Mouse (Mus musculus): Measurements from ENCODE around the gene Clec1a.
"Not testable (repeated sequence)": the region's sequence is repeated elsewhere in the genome, so short reads cannot be mapped to it uniquely, and the experiment has no call there.

Clec1a gene

GRCm38 (mm10) chr6:129451411-129452039 is at the start of gene Clec1a:
Gene Clec1a (minus strand): TSS chr6:129452000.
- no peak for DNase-seq

DNA sequence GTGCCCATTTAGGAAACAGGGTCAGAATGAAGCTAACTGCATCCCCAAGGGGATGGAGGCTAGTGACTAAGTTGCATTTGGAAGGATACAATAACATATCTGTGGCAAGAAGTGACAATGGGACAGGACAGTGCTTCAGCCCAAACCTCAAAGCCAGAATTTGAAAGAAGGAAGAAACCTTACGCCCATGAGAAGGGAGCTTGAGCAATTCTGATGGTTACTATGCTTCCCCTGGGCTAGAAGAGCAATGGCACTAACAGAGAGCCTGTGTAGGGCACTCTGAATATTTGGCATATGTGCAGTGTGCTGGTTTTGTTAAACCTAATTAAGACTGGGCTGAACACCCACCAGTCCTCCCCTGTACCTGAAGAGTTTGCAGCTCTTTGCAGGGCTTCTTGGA is 47.7 kb upstream of the Clec1a start:
- DNase-seq, result not testable (repeated sequence)

DNA sequence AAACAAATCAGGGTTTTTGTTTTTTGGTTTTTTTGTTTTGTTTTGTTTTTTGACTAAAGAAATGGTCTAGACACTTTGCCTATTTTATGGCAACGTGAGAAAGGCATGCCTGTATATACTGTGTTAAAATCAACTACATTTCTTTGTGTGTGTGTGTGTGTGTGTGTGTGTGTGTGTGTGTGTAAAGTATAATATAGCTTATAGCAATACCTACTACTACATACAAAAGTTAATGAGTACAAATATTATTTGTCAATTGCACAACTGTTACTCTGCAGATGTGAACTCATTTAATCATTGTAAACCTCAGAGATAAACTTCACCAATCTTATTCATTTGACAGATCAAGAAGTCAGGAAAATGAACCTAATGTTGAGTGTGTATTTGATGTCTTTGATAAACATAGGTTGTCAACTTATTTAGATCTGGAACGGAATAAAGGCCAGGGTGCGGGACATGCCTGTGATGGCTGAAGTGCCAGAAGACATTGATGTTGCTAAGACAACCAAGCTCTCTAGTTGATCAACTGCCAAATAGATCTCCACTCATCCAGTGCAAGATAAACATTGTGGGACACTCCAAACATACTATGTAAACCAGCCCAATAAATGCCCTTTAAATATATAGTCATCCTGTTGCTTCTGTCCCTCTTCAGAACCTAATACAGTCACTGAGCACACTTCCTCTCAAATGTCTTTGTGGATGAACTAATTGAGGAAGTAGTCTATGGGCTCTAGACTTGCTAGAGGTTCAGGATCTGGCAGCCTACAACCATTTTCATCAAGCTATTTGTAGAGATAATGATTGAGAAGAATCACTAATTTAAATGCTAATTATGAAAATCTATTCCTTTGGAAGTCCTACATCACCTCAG is 45.8 kb upstream of the Clec1a start:
- DNase-seq, result no peak

DNA sequence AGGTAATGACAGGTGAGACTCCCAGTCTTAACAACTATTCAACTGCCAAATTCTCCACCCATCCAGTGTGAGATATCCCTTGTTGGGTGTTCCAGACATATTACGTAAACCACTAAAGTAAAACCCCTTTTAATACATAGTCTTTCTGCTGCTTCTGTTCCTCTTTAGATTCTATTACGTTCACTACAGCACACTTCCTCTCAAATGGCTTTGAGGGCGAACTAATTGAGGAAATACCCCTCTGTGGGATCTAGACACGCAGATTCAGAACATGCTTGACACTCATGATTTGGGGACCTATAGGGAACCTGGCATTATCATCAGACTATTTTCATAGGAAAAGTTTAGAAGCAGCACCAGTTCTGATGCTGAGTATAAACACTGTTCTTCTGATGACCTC is 43.1 kb upstream of the Clec1a start:
- DNase-seq, result no peak

- no peak for DNase-seq
These were observed 28.5 kb upstream of the Clec1a start for GRCm38 (mm10) chr6:129480089-129480958.

DNA sequence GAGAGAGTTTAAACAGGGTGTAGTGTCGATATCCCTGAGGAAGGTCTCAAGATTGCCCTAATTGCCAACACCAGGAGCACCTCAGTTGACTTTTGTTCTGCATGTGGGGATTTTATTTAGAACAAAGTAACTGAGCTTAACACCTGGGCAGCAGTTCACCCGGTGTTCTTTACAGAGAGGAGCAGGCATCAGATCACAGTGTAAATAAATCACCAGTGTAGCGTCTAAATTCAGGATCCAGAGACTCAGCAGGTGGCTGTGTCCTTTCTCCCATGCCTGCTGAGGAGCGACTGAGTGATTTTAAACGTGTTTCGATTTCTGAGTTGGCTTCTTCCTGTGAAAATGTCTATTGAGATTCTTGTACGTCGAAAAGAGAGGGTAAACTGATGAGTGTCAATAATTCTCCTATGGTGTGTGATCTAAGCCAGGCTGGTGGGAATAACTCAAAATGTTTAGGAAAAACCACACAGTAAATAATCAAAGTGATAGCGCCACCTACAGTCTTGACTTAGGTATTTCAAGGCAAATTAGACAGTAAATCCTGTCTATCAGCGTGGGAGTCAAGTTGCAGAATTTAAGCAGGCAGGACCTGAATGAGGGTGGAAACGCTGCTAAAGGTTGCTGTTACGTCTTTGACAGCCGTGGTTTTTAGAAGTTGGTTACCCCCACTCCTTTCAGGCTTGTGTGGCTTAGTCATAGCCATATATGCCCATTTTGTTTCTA is 24.8 kb upstream of the Clec1a start:
- no peak for DNase-seq

DNA sequence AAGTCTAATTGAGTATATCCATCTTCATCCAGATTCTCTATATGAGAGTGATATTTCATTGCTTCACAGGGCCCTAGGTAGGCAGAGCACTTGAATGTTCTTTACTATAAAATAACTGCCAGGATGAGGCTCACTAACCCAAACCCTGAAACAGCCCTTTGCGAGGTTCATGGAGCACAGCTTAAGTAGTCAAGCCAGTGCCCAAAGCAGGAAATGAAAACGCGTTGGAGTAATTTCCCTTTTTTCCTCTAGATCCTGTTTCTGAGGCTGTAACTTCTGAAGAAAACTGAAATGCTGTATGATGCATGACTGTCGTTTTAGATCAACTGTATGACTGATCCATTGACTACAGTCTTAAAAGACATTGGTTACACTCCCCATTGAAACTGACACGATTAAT is 20.8 kb upstream of the Clec1a start:
- no peak for DNase-seq

DNA sequence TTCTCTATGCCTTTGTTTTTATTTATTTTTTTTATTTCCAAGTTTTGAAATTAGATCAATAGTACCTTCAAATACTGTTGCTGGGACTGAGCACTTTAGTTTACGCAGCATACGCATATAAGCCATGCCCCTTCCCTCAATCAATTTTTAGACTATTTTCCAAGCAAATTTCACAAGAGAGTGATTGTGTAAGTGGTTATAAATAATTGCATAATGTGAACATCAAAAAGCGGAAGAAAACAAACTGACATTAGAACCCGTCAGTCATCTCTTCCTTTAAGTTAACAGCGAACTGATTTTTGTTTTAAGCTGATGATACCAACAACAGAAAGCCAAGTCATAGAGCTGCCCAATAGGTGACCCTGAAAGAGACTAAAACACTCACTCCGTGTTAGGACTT is 19.6 kb upstream of the Clec1a start:
- no peak for DNase-seq

DNA sequence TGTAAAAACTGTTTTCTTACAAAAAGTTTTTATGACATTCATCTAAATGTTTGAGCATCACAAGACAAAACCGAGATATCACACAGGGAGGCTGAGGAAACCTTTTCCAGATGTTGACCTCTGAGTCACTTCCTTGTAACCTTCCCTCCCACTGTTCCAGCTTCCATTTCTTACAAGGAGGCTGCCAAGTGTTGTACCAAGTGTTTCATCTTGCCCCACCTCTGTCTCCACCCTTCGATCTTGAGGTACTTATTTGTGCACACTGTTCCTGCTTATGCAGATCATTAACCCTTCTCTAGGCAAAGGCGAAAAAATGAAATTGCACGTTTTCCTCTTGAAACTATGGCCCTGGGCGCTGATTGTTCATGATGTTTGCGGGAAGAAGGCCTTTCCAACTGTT is 2.1 kb downstream of the Clec1a start:
- DNase-seq, result no peak

DNA sequence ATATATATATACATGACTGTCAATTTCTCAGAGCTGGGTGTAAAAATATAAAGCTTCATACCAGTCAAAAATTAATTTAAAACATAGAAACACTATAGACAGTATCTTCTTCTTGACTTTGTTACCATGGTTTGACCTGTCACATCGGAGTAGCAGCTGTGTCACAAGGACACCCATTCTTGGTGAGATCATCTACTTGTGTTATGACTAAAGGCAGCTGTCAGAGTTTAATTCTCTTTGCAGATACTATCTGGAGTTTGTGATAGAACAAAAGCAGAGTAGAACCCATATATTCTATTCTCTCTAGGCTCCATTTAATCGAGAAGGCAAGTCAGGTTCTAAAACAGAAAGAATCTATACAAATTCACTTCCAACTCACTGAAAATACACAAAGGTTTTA is 13.8 kb downstream of the Clec1a start:
- no peak for DNase-seq

GRCm38 (mm10) chr6:129436025-129436424 is 15.8 kb downstream of the Clec1a start:
- DNase-seq, result no peak

GRCm38 (mm10) chr6:129434239-129434638 is 17.6 kb downstream of the Clec1a start:
- no peak for DNase-seq

DNA sequence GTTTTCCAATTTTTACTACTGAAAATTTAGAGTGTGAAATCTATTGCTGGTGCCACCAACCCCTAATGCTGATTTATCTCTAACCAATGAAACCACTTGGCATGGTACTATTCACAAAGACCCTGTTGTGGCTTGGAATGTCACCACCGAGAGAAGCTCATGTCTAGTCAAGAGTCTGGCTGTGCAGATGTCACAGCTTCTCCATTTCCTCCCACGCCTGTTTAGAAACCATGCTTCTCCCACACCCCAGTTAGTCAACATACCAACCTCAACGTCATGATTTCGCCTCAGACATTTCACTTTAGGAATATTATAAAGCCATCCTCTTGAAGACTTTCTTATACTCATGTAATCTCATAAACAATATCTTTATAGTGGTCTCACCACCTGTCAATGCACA is 24.5 kb downstream of the Clec1a start:
- no peak for DNase-seq

- DNase-seq, result no peak
These were observed 26.0 kb downstream of the Clec1a start for GRCm38 (mm10) chr6:129425812-129426211.

DNA sequence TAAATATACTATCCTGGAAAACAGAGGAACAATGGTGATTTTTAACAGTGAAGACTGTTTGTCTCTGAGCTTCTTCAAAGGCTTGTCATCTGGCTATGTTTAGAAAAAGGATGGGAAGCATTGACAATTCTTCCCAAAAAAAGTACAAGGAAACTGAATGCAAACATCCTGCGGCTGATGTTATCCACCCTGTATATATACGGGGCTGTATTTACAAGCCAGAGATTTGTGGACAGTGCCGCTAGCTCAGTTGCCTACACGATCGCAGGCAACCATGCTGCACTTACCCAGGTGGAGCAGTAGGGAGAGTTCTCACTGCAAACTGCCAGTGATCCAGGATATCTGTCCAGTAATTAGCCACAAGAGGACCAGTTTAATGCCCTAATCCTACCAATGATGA is 26.6 kb downstream of the Clec1a start:
- no peak for DNase-seq

DNA sequence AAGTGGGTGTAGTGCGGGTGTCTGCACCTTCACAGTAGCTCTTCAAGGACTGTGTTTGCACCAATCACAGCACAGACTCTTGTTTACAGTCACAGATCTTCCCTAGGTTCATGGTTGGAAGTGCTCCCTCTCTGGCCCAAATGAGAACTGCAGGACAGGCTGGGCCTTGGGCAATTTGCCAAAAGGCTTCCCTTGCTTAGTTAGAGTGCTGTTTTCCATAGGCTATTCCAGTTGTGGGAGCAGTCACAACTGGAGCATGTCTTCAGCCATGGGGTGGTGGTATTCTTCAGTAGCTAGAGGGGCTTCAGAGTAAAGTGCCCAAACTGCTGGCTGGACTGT is 28.1 kb downstream of the Clec1a start:
- DNase-seq, result peak; percentile 40

DNA sequence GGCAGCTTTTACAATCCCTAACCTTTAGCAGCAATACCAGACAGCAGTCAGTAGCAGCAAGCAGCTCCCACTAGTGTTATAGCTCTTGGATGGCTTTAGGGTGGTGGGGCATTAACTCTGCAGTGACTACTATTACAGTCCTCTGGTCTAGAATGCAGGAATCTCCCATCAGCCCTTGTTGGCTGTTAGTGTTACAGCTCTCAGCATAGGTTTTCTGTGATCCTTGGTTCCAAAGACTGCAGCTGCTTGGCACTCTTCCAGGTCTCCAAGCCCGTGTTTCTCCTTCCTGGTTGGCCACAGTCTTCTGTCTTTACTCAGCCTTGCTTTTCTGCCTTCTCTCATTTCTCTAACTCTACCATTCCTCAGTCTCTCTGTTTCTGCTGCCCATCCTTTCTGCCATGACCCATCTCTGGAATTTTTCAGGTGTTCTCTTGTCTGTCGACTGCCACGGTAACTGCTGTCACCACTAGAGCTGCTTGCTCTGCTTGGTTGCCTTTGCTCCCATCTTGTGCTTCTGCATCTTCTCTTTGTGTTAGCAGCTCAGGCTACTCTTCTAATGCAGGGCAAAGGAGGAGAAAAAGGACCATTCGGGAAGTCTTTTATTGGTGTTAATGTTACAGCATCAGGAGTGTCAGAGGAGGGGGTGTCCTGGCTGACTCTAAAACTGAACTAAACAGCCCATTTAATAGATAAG is 28.6 kb downstream of the Clec1a start:
- no peak for DNase-seq

DNA sequence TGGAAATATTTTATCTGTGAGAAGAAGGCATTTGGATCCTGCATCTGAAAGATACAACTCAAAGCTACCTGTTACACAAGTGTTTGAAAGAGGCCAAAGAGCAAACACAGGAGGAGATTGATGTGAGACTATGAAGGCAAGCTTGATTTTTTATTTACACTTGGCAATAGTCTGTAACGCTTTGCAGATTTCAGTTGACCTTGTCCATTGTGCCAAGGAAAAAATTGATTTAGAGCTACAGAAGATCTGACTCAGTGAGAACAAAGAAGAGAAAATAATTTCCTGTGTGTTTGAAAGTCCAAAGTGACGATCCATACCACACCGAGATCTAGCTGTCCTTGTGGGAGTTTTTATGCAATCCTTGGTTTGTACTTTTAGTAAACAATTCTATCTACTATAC is 29.5 kb downstream of the Clec1a start:
- no peak for DNase-seq

- no peak for DNase-seq
These were observed 37.6 kb downstream of the Clec1a start for GRCm38 (mm10) chr6:129414177-129414576.

DNA sequence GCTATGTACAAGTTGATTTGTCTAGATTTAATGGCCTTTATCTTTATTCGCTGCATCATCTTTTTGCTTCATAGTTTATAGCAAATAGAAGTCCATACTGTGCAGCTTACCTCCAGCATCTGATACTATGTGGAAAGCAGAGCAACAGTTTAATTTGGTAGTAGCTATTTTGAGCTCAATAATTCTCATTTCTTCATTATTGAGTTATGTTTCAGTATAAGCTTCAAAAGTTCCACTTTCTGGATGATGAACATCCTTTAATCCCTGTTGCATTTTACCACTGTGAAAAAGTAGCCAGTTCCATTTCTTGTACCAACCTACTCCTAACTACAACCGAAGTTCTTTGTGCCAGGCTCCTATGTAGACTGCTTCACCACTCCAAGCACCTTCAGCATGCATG is 43.2 kb downstream of the Clec1a start, which contains the start of gene Clec9a:
Gene Clec9a, plus strand, starts transcription at position 301 of the 400 bp plus-strand sequence.
- DNase-seq, result no peak

GRCm38 (mm10) chr6:129407324-129407723 is 44.5 kb downstream of the Clec1a start:
- no peak for DNase-seq

DNA sequence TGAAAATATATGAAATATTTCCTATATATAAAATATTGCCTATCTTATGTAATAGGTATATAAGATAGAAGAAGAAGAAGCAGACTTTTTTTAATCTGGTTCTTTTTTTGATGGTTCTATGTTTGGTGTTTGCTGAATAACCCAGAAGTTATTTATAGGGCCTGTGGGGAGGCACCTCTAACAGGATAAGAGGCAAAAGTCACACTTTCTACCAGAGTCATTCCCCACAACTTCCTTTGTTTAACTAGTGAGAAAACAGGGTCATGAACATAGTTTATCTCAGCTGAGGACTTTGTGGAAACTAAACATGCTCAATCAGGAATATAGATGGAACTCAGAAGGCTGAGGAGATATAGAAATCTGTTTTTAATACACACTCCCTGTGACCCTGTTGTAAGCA is 45.8 kb downstream of the Clec1a start:
- no peak for DNase-seq
